Mouse (Mus musculus): ENCODE measurements around the gene Zfand6. TPM values are rescaled to one million over a fixed set of nuclear protein-coding genes. Genes with fewer than 3 reads are reported as not detected.

Gene Zfand6
- polyA plus RNA-seq, 1 experiment, result 20.0 TPM

- no peaks in the 10 kb centered on the region for H3K27me3 ChIP-seq (ENCODE audit: control insufficient read depth, insufficient read depth, insufficient read length)
- H3K4me3 ChIP-seq (ENCODE audit: insufficient read depth, poor library complexity, severe bottlenecking), result no peak overlapping the region
- H3K79me3 ChIP-seq (ENCODE audit: low read depth), result no peaks in the 10 kb centered on the region
- no peaks in the 10 kb centered on the region for H3K36me3 ChIP-seq (ENCODE audit: control insufficient read depth, insufficient read depth)
- no peaks in the 10 kb centered on the region for H3K79me2 ChIP-seq (ENCODE audit: control insufficient read depth, insufficient read depth)
- TF ChIP-seq MAX (IDR thresholded peaks at IDR 0.05), result no peak
- TF ChIP-seq CEBPB (IDR thresholded peaks at IDR 0.05; ENCODE audit: low read depth), result no peak
- no peak for TF ChIP-seq FOSL1 (IDR thresholded peaks at IDR 0.05; ENCODE audit: insufficient read depth, low read length, poor library complexity, severe bottlenecking)
- TF ChIP-seq MYOG (IDR thresholded peaks at IDR 0.05; ENCODE audit: control insufficient read depth, extremely low read depth, insufficient read length), result no peak
- no peak for TF ChIP-seq MYOD1 (IDR thresholded peaks at IDR 0.05; ENCODE audit: control insufficient read depth, insufficient read length, low read depth)
- H3ac ChIP-seq (ENCODE audit: control insufficient read depth, insufficient read length, low read depth), result no peak overlapping the region
Observed at GRCm38 (mm10) chr7:84722804-84723459, 33.2 kb upstream of the Zfand6 start.

- no peak overlapping the region for H3K4me3 ChIP-seq (ENCODE audit: insufficient read depth, poor library complexity, severe bottlenecking)
- TF ChIP-seq MYOG (IDR thresholded peaks at IDR 0.05; ENCODE audit: control insufficient read depth, extremely low read depth, insufficient read length) (no peak), USF1 (IDR thresholded peaks at IDR 0.05; ENCODE audit: low read depth) (no peak), FOSL1 (IDR thresholded peaks at IDR 0.05; ENCODE audit: insufficient read depth, low read length, poor library complexity, severe bottlenecking) (no peak)
- no peaks in the 10 kb centered on the region for H3K27me3 ChIP-seq (ENCODE audit: control insufficient read depth, insufficient read depth, insufficient read length)
- H3ac ChIP-seq (ENCODE audit: control insufficient read depth, insufficient read length, low read depth), result no peak overlapping the region
- no peaks in the 10 kb centered on the region for H3K79me2 ChIP-seq (ENCODE audit: control insufficient read depth, insufficient read depth)
- H3K36me3 ChIP-seq (ENCODE audit: control insufficient read depth, insufficient read depth), result no peaks in the 10 kb centered on the region
- no peaks in the 10 kb centered on the region for H3K79me3 ChIP-seq (ENCODE audit: low read depth)
Observed at GRCm38 (mm10) chr7:84710287-84710958, 20.7 kb upstream of the Zfand6 start.

- TF ChIP-seq MAX (IDR thresholded peaks at IDR 0.05) (no peak), CEBPB (IDR thresholded peaks at IDR 0.05; ENCODE audit: low read depth) (no peak), FOSL1 (IDR thresholded peaks at IDR 0.05; ENCODE audit: insufficient read depth, low read length, poor library complexity, severe bottlenecking) (no peak)
- H3K79me2 ChIP-seq (ENCODE audit: control insufficient read depth, insufficient read depth), result no peaks in the 10 kb centered on the region
- H3K27me3 ChIP-seq (ENCODE audit: control insufficient read depth, insufficient read depth, insufficient read length), result no peaks in the 10 kb centered on the region
- H3ac ChIP-seq (ENCODE audit: control insufficient read depth, insufficient read length, low read depth), result no peak overlapping the region
- H3K79me3 ChIP-seq (ENCODE audit: low read depth), result no peaks in the 10 kb centered on the region
- H3K36me3 ChIP-seq (ENCODE audit: control insufficient read depth, insufficient read depth), result no peaks in the 10 kb centered on the region
- no peak overlapping the region for H3K4me3 ChIP-seq (ENCODE audit: insufficient read depth, poor library complexity, severe bottlenecking)
Observed at GRCm38 (mm10) chr7:84706877-84707276, 17.1 kb upstream of the Zfand6 start.

GRCm38 (mm10) chr7:84690101-84690509, 346 bp upstream of the Zfand6 start:
- no peak for TF ChIP-seq FOSL1 (IDR thresholded peaks at IDR 0.05; ENCODE audit: insufficient read depth, low read length, poor library complexity, severe bottlenecking)
- no peak for TF ChIP-seq MYOG (IDR thresholded peaks at IDR 0.05; ENCODE audit: control insufficient read depth, extremely low read depth, insufficient read length)
- no peak for TF ChIP-seq CEBPB (IDR thresholded peaks at IDR 0.05; ENCODE audit: low read depth)
- TF ChIP-seq CTCF (IDR thresholded peaks at IDR 0.05; ENCODE audit: control insufficient read depth, insufficient read depth, insufficient read length), result no peak
- TF ChIP-seq MYOD1 (IDR thresholded peaks at IDR 0.05; ENCODE audit: control insufficient read depth, insufficient read length, low read depth), result no peak
- no peak for TF ChIP-seq USF1 (IDR thresholded peaks at IDR 0.05; ENCODE audit: low read depth)
- no peak for TF ChIP-seq MAX (IDR thresholded peaks at IDR 0.05)
- no peaks in the 10 kb centered on the region for H3K36me3 ChIP-seq (ENCODE audit: control insufficient read depth, insufficient read depth)
- peak overlapping the region; percentile 53 for H3ac ChIP-seq (ENCODE audit: control insufficient read depth, insufficient read length, low read depth)
- peak overlapping the region; percentile 11 for H3K4me3 ChIP-seq (ENCODE audit: insufficient read depth, poor library complexity, severe bottlenecking)
- no peaks in the 10 kb centered on the region for H3K27me3 ChIP-seq (ENCODE audit: control insufficient read depth, insufficient read depth, insufficient read length)
- peaks cover 11% of the 10 kb centered on the region for H3K79me2 ChIP-seq (ENCODE audit: control insufficient read depth, insufficient read depth)
- peaks cover 4% of the 10 kb centered on the region for H3K79me3 ChIP-seq (ENCODE audit: low read depth)

GRCm38 (mm10) chr7:84687653-84688580, 1.8 kb downstream of the Zfand6 start:
- TF ChIP-seq USF1 (IDR thresholded peaks at IDR 0.05; ENCODE audit: low read depth), result no peak
- TF ChIP-seq CEBPB (IDR thresholded peaks at IDR 0.05; ENCODE audit: low read depth), result no peak
- no peak for TF ChIP-seq MYOD1 (IDR thresholded peaks at IDR 0.05; ENCODE audit: control insufficient read depth, insufficient read length, low read depth)
- no peak for TF ChIP-seq CTCF (IDR thresholded peaks at IDR 0.05; ENCODE audit: control insufficient read depth, insufficient read depth, insufficient read length)
- TF ChIP-seq FOSL1 (IDR thresholded peaks at IDR 0.05; ENCODE audit: insufficient read depth, low read length, poor library complexity, severe bottlenecking), result no peak
- TF ChIP-seq MYOG (IDR thresholded peaks at IDR 0.05; ENCODE audit: control insufficient read depth, extremely low read depth, insufficient read length), result no peak
- TF ChIP-seq MAX (IDR thresholded peaks at IDR 0.05), result no peak

More at GRCm38 (mm10) chr7:84687653-84688580, 1.8 kb downstream of the Zfand6 start:
- H3K79me2 ChIP-seq (ENCODE audit: control insufficient read depth, insufficient read depth), result peaks cover 30% of the 10 kb centered on the region
- H3K79me3 ChIP-seq (ENCODE audit: low read depth), result peaks cover 6% of the 10 kb centered on the region
- no peaks in the 10 kb centered on the region for H3K27me3 ChIP-seq (ENCODE audit: control insufficient read depth, insufficient read depth, insufficient read length)
- H3K4me3 ChIP-seq (ENCODE audit: insufficient read depth, poor library complexity, severe bottlenecking), result no peak overlapping the region
- H3K36me3 ChIP-seq (ENCODE audit: control insufficient read depth, insufficient read depth), result no peaks in the 10 kb centered on the region
- no peak overlapping the region for H3ac ChIP-seq (ENCODE audit: control insufficient read depth, insufficient read length, low read depth)
